Comparison of ENCODE assay signal across 22 mouse cellular contexts in genomic region chr3:102332221-102332620, GRCm38 (mm10).
"Had no signal": no experiment of that assay in that cellular context is flagged by ENCODE, and none has a peak within 500 bp of the region (broad histone marks: within the 10 kb centered on the region; RNA-seq: fewer than 3 reads in every experiment).

No protein-coding gene starts in this region.

- H3K27me3 ChIP-seq: limb, embryonic 15.5 days; lung, embryonic 15.5 days; megakaryocyte, embryonic 14.5 days; midbrain, embryonic 15.5 days; neural tube, embryonic 12.5 days; neural tube, embryonic 15.5 days; stomach, embryonic 15.5 days had no signal

- ATAC-seq: liver, postnatal 0 days; midbrain, embryonic 15.5 days had no signal

- H3K4me1 ChIP-seq: limb, embryonic 15.5 days; lung, embryonic 15.5 days; megakaryocyte, embryonic 14.5 days; midbrain, embryonic 12.5 days; midbrain, embryonic 15.5 days; neural tube, embryonic 12.5 days; neural tube, embryonic 15.5 days; stomach, embryonic 15.5 days had no signal

- H3K9ac ChIP-seq: limb, embryonic 15.5 days; liver, embryonic 14.5 days; liver, postnatal 0 days; lung, embryonic 15.5 days; midbrain, embryonic 12.5 days; midbrain, embryonic 15.5 days; neural tube, embryonic 12.5 days; neural tube, embryonic 15.5 days; stomach, embryonic 15.5 days had no signal

- H3K4me3 ChIP-seq: layer of hippocampus, adult 2 months; limb, embryonic 15.5 days; lung, embryonic 15.5 days; megakaryocyte, embryonic 14.5 days; midbrain, embryonic 12.5 days; midbrain, embryonic 15.5 days; neural tube, embryonic 12.5 days; neural tube, embryonic 15.5 days; stomach, embryonic 15.5 days had no signal

- H3K9me3 ChIP-seq: limb, embryonic 15.5 days; lung, embryonic 15.5 days; midbrain, embryonic 12.5 days; midbrain, embryonic 15.5 days; neural tube, embryonic 12.5 days; neural tube, embryonic 15.5 days; stomach, embryonic 15.5 days had no signal

- DNase-seq: kidney, adult 2 months; kidney, postnatal 25 days; layer of hippocampus, adult 9-11 months; liver, postnatal 0 days; lung, postnatal 10 days; lung, postnatal 36 days; right cerebral cortex, adult 18-20 months; right cerebral cortex, postnatal 14 days; spleen, adult 18-20 months; thymus, postnatal 25 days had no signal

- H3K36me3 ChIP-seq: limb, embryonic 15.5 days; lung, embryonic 15.5 days; midbrain, embryonic 12.5 days; midbrain, embryonic 15.5 days; neural tube, embryonic 12.5 days; neural tube, embryonic 15.5 days; stomach, embryonic 15.5 days had no signal

- H3K4me2 ChIP-seq: limb, embryonic 15.5 days; liver, embryonic 11.5 days; lung, embryonic 15.5 days; midbrain, embryonic 12.5 days; midbrain, embryonic 15.5 days; neural tube, embryonic 12.5 days; neural tube, embryonic 15.5 days; stomach, embryonic 15.5 days had no signal

- H3K27ac ChIP-seq: kidney, postnatal 0 days; layer of hippocampus, adult 2 months; limb, embryonic 15.5 days; liver, embryonic 14.5 days; lung, embryonic 15.5 days; midbrain, embryonic 12.5 days; midbrain, embryonic 15.5 days; neural tube, embryonic 12.5 days; neural tube, embryonic 15.5 days; stomach, embryonic 15.5 days had no signal
